Mouse (Mus musculus): ENCODE data around the gene Slc35e3. TPM values are rescaled to one million over a fixed set of nuclear protein-coding genes. Genes with fewer than 3 reads are reported as not detected.
A peak's percentile ranks its signal among the peaks of the same experiment; 100 is the strongest.

The Slc35e3 gene
- polyA plus RNA-seq (2016; fragmentation: Nextera tagmentation; extraction: Ambion mirVana): 22.4 TPM in 2 replicates

- peak; percentile 92 for DNase-seq (ENCODE audit: extremely low spot score, low spot score)
- 14% methylated on average over 45 of the region's 46 CpGs for WGBS
- Histone ChIP-seq H3K4me3 (peak within 1 kb of the TSS; percentile 67), H3K4me1 (peaks cover 21% of the 10 kb centered on the region), H3K9me3 (no peaks in the 10 kb centered on the region), H3K36me3 (replicated peaks) (peaks cover 59% of the 10 kb centered on the region), H3K27ac (peak within 1 kb of the TSS; percentile 73), H3K27me3 (ENCODE audit: poor library complexity, severe bottlenecking) (no peaks in the 10 kb centered on the region)
These were observed at the start of gene Slc35e3 for GRCm38 (mm10) chr10:117746297-117746883. Gene Slc35e3 (minus strand): TSS chr10:117746365.

GRCm38 (mm10) chr10:117795206-117795605, 49.0 kb upstream of the Slc35e3 start:
- no peaks in the 10 kb centered on the region for H3K9me3 ChIP-seq
- no peaks in the 10 kb centered on the region for H3K27me3 ChIP-seq (ENCODE audit: poor library complexity, severe bottlenecking)
- peaks cover 22% of the 10 kb centered on the region for H3K4me1 ChIP-seq
- no peak overlapping the region for H3K27ac ChIP-seq
- H3K4me3 ChIP-seq: no peak overlapping the region
- H3K36me3 ChIP-seq (replicated peaks): peaks cover 6% of the 10 kb centered on the region
- 74% methylated on average over 4 of the region's 4 CpGs for WGBS
- no peak for DNase-seq (ENCODE audit: extremely low spot score, low spot score)

- peaks cover 20% of the 10 kb centered on the region for H3K36me3 ChIP-seq (replicated peaks)
- DNase-seq (ENCODE audit: extremely low spot score, low spot score): no peak
- no peaks in the 10 kb centered on the region for H3K27me3 ChIP-seq (ENCODE audit: poor library complexity, severe bottlenecking)
- WGBS: 78% methylated on average over 11 of the region's 11 CpGs
- H3K27ac ChIP-seq: peak overlapping the region; percentile 93
- H3K4me1 ChIP-seq: peaks cover 22% of the 10 kb centered on the region
- H3K9me3 ChIP-seq: no peaks in the 10 kb centered on the region
- peak overlapping the region; percentile 92 for H3K4me3 ChIP-seq
These were observed 47.4 kb upstream of the Slc35e3 start for GRCm38 (mm10) chr10:117793436-117794030.

- WGBS: under 1% methylated on average over 75 of the region's 75 CpGs
- H3K4me1 ChIP-seq: peaks cover 22% of the 10 kb centered on the region
- peak within 1 kb of the TSS; percentile 93 for H3K27ac ChIP-seq
These were observed 46.3 kb upstream of the Slc35e3 start, which contains the start of gene Nup107 for GRCm38 (mm10) chr10:117792141-117793091. Gene Nup107 (minus strand): TSS chr10:117792705.

GRCm38 (mm10) chr10:117791171-117791470, 45.0 kb upstream of the Slc35e3 start:
- H3K4me3 ChIP-seq: peak overlapping the region; percentile 92
- WGBS: 92% methylated on average over 2 of the region's 2 CpGs

More at GRCm38 (mm10) chr10:117792141-117793091, 46.3 kb upstream of the Slc35e3 start, which contains the start of gene Nup107:
- H3K9me3 ChIP-seq: no peaks in the 10 kb centered on the region
- H3K36me3 ChIP-seq (replicated peaks): peaks cover 31% of the 10 kb centered on the region
- H3K27me3 ChIP-seq (ENCODE audit: poor library complexity, severe bottlenecking): no peaks in the 10 kb centered on the region
- DNase-seq (ENCODE audit: extremely low spot score, low spot score): peak; percentile 100
- peak within 1 kb of the TSS; percentile 92 for H3K4me3 ChIP-seq

GRCm38 (mm10) chr10:117790421-117791170, 44.4 kb upstream of the Slc35e3 start:
- Histone ChIP-seq H3K4me1 (peaks cover 22% of the 10 kb centered on the region), H3K4me3 (peak overlapping the region; percentile 92; the same call in 1 of the 2 replicates), H3K36me3 (replicated peaks) (peaks cover 49% of the 10 kb centered on the region), H3K27ac (no peak overlapping the region), H3K9me3 (no peaks in the 10 kb centered on the region), H3K27me3 (ENCODE audit: poor library complexity, severe bottlenecking) (no peaks in the 10 kb centered on the region)
- 94% methylated on average over 17 of the region's 17 CpGs for WGBS
- DNase-seq (ENCODE audit: extremely low spot score, low spot score): no peak

More at GRCm38 (mm10) chr10:117791171-117791470, 45.0 kb upstream of the Slc35e3 start:
- no peaks in the 10 kb centered on the region for H3K27me3 ChIP-seq (ENCODE audit: poor library complexity, severe bottlenecking)
- no peak for DNase-seq (ENCODE audit: extremely low spot score, low spot score)
- peaks cover 44% of the 10 kb centered on the region for H3K36me3 ChIP-seq (replicated peaks)
- peaks cover 22% of the 10 kb centered on the region for H3K4me1 ChIP-seq
- H3K27ac ChIP-seq: no peak overlapping the region
- no peaks in the 10 kb centered on the region for H3K9me3 ChIP-seq

GRCm38 (mm10) chr10:117790011-117790410, 43.8 kb upstream of the Slc35e3 start:
- H3K27me3 ChIP-seq (ENCODE audit: poor library complexity, severe bottlenecking): no peaks in the 10 kb centered on the region
- no peaks in the 10 kb centered on the region for H3K9me3 ChIP-seq
- no peak overlapping the region for H3K27ac ChIP-seq
- H3K36me3 ChIP-seq (replicated peaks): peaks cover 55% of the 10 kb centered on the region
- DNase-seq (ENCODE audit: extremely low spot score, low spot score): no peak
- no peak overlapping the region for H3K4me3 ChIP-seq
- 93% methylated on average over 1 of the region's 1 CpGs for WGBS
- peaks cover 22% of the 10 kb centered on the region for H3K4me1 ChIP-seq

- H3K4me3 ChIP-seq: no peak overlapping the region
- no peak overlapping the region for H3K27ac ChIP-seq
- no peaks in the 10 kb centered on the region for H3K9me3 ChIP-seq
- no peaks in the 10 kb centered on the region for H3K27me3 ChIP-seq (ENCODE audit: poor library complexity, severe bottlenecking)
- H3K36me3 ChIP-seq (replicated peaks): peaks cover 97% of the 10 kb centered on the region
- H3K4me1 ChIP-seq: no peaks in the 10 kb centered on the region
- DNase-seq (ENCODE audit: extremely low spot score, low spot score): no peak
- WGBS: 98% methylated on average over 7 of the region's 7 CpGs
These were observed 38.5 kb upstream of the Slc35e3 start for GRCm38 (mm10) chr10:117784646-117785045.

GRCm38 (mm10) chr10:117783786-117784420, 37.7 kb upstream of the Slc35e3 start:
- no peak for DNase-seq (ENCODE audit: extremely low spot score, low spot score)
- H3K9me3 ChIP-seq: no peaks in the 10 kb centered on the region
- H3K4me3 ChIP-seq: no peak overlapping the region
- no peaks in the 10 kb centered on the region for H3K27me3 ChIP-seq (ENCODE audit: poor library complexity, severe bottlenecking)
- peaks cover 97% of the 10 kb centered on the region for H3K36me3 ChIP-seq (replicated peaks)
- no peaks in the 10 kb centered on the region for H3K4me1 ChIP-seq
- WGBS: 98% methylated on average over 13 of the region's 13 CpGs
- no peak overlapping the region for H3K27ac ChIP-seq

GRCm38 (mm10) chr10:117782491-117783260, 36.5 kb upstream of the Slc35e3 start:
- DNase-seq (ENCODE audit: extremely low spot score, low spot score): no peak
- peaks cover 100% of the 10 kb centered on the region for H3K36me3 ChIP-seq (replicated peaks)
- H3K27ac ChIP-seq: no peak overlapping the region
- H3K4me3 ChIP-seq: no peak overlapping the region
- 94% methylated on average over 14 of the region's 14 CpGs for WGBS
- H3K27me3 ChIP-seq (ENCODE audit: poor library complexity, severe bottlenecking): no peaks in the 10 kb centered on the region
- H3K4me1 ChIP-seq: no peaks in the 10 kb centered on the region
- no peaks in the 10 kb centered on the region for H3K9me3 ChIP-seq

GRCm38 (mm10) chr10:117782056-117782455, 35.9 kb upstream of the Slc35e3 start:
- Histone ChIP-seq H3K9me3 (no peaks in the 10 kb centered on the region), H3K4me3 (no peak overlapping the region), H3K4me1 (no peaks in the 10 kb centered on the region), H3K27ac (no peak overlapping the region), H3K27me3 (ENCODE audit: poor library complexity, severe bottlenecking) (no peaks in the 10 kb centered on the region), H3K36me3 (replicated peaks) (peaks cover 99% of the 10 kb centered on the region)
- no peak for DNase-seq (ENCODE audit: extremely low spot score, low spot score)
- 94% methylated on average over 2 of the region's 2 CpGs for WGBS

Data from forebrain, embryonic 10.5 days (tissue).